Mouse (Mus musculus): ENCODE measurements at regions not wholly inside any gene's neighbourhood (a gene's known extent, or its start where the extent isn't known, plus 50 kb on each side); places are given as distances from the start of the nearest gene placed in this dataset.

GRCm38 (mm10) chr10:120556116-120556515, 79.8 kb upstream of the Hmga2 start:
- CTCF ChIA-PET = no interaction called here

- CTCF ChIA-PET = no interaction called here
Measured at GRCm38 (mm10) chr10:120553097-120553453, 76.8 kb upstream of the Hmga2 start.

- CTCF ChIA-PET = no interaction called here
Measured at GRCm38 (mm10) chr10:120552341-120553096, 76.2 kb upstream of the Hmga2 start.

GRCm38 (mm10) chr10:120551851-120552281, 75.6 kb upstream of the Hmga2 start:
- CTCF ChIA-PET = no interaction called here

GRCm38 (mm10) chr10:120547164-120547563, 70.9 kb upstream of the Hmga2 start:
- CTCF ChIA-PET = no interaction called here

- CTCF ChIA-PET = no interaction called here
Measured at GRCm38 (mm10) chr10:120541618-120542017, 65.3 kb upstream of the Hmga2 start.

GRCm38 (mm10) chr10:120538561-120538960, 62.3 kb upstream of the Hmga2 start:
- CTCF ChIA-PET = no interaction called here

GRCm38 (mm10) chr10:120528406-120528805, 52.1 kb upstream of the Hmga2 start:
- CTCF ChIA-PET = no interaction called here

- CTCF ChIA-PET = no interaction called here
Measured at GRCm38 (mm10) chr10:120527951-120528350, 51.7 kb upstream of the Hmga2 start.

GRCm38 (mm10) chr10:120526991-120527390, 50.7 kb upstream of the Hmga2 start:
- CTCF ChIA-PET = no interaction called here

All from spleen, embryonic (tissue).